Mouse (Mus musculus) liver, adult 2 months (tissue): ENCODE measurements at regions not wholly inside any gene's neighbourhood (a gene's known extent, or its start where the extent isn't known, plus 50 kb on each side); places are given as distances from the start of the nearest gene placed in this dataset.
A peak's percentile ranks its signal among the peaks of the same experiment; 100 is the strongest.

ENCODE experiments used
- DNase-seq: peaks from one replicate; pipeline ENCODE4 v3.0.0-alpha.2; 2011; ENCODE audit warnings: low read depth, low spot score; ENCODE audit errors: extremely low read depth
- H3K27ac ChIP-seq: fragments of 200-500 bp; replicated peaks from 2 replicates; pipeline ENCODE4 v1.5.1; 2012; ENCODE audit warnings: low read depth, mild to moderate bottlenecking, control low read depth, inconsistent platforms, low read length; ENCODE audit not compliant: insufficient read depth
- H3K27me3 ChIP-seq: fragments of 200-500 bp; 2 replicates; pipeline ENCODE4 v1.6.1; 2012; ENCODE audit warnings: mild to moderate bottlenecking, moderate library complexity, low read length, inconsistent platforms; ENCODE audit not compliant: control insufficient read depth, insufficient read depth
- H3K36me3 ChIP-seq: fragments of 200-500 bp; 2 replicates; pipeline ENCODE4 v1.6.1; 2012; ENCODE audit warnings: low read length, inconsistent platforms; ENCODE audit not compliant: control insufficient read depth, insufficient read depth
- H3K4me1 ChIP-seq: fragments of 200-500 bp; 2 replicates; pipeline ENCODE4 v1.6.1; 2011; ENCODE audit warnings: low read length; ENCODE audit not compliant: control insufficient read depth, insufficient read depth
- H3K4me3 ChIP-seq: fragments of 200-500 bp; 2 replicates; pipeline ENCODE4 v1.5.1; 2011; ENCODE audit warnings: low read depth, mild to moderate bottlenecking, control low read depth, low read length, moderate library complexity; ENCODE audit not compliant: insufficient read depth
- H3K79me2 ChIP-seq: fragments of 200-500 bp; 2 replicates; pipeline ENCODE4 v1.6.1; 2012; ENCODE audit warnings: inconsistent platforms, mild to moderate bottlenecking, low read length, moderate library complexity; ENCODE audit not compliant: control insufficient read depth, insufficient read depth
- H3K9ac ChIP-seq: fragments of 200-500 bp; 2 replicates; pipeline ENCODE4 v1.6.1; 2012; ENCODE audit warnings: low read depth, mild to moderate bottlenecking, control low read depth, inconsistent platforms, low read length
- CTCF ChIP-seq: fragments of 200-500 bp; IDR thresholded peaks from 2 replicates; pipeline ENCODE4 v1.5.1; 2011; ENCODE audit warnings: low read depth, low read length, control low read depth
- POLR2A ChIP-seq: fragments of 200-500 bp; IDR thresholded peaks from 2 replicates; pipeline ENCODE4 v1.6.1; 2011; ENCODE audit warnings: low read length, control low read depth; ENCODE audit not compliant: insufficient read depth; ENCODE audit errors: extremely low read depth
- WGBS: fragments of 180-500 bp; shearing (Covaris S2); methylation state at CpG from one replicate; pipeline ENCODE4 v1.1.7; 2018; 5-methylcytosine and 5-hydroxymethylcytosine counted together

GRCm38 (mm10) chr14:58174512-58174911, 104.2 kb downstream of the Fgf9 start:
- Histone ChIP-seq H3K9ac (no peak overlapping the region), H3K36me3 (no peaks in the 10 kb centered on the region), H3K4me3 (no peak overlapping the region), H3K27me3 (peaks cover 13% of the 10 kb centered on the region; the same call in 1 of the 2 replicates), H3K4me1 (no peaks in the 10 kb centered on the region), H3K27ac (no peak overlapping the region), H3K79me2 (no peaks in the 10 kb centered on the region)
- DNase-seq = no peak
- no peak for TF ChIP-seq POLR2A
- no peak for TF ChIP-seq CTCF
- 66% methylated on average over 6 of the region's 6 CpGs for WGBS

GRCm38 (mm10) chr14:58168920-58169319, 98.6 kb downstream of the Fgf9 start:
- H3K27ac ChIP-seq = no peak overlapping the region
- 13% methylated on average over 5 of the region's 5 CpGs for WGBS

More at GRCm38 (mm10) chr14:58168920-58169319, 98.6 kb downstream of the Fgf9 start:
- Histone ChIP-seq H3K4me1 (peaks cover 7% of the 10 kb centered on the region; the same call in 1 of the 2 replicates), H3K79me2 (no peaks in the 10 kb centered on the region), H3K36me3 (no peaks in the 10 kb centered on the region), H3K9ac (no peak overlapping the region), H3K4me3 (no peak overlapping the region), H3K27me3 (peaks cover 3% of the 10 kb centered on the region; the same call in 1 of the 2 replicates)
- DNase-seq = peak; percentile 30
- no peak for TF ChIP-seq CTCF
- no peak for TF ChIP-seq POLR2A
